Mouse (Mus musculus) left cerebral cortex, postnatal 10 days (tissue): ENCODE data around the gene Slc1a2. TPM values are rescaled to one million over a fixed set of nuclear protein-coding genes. Genes with fewer than 3 reads are reported as not detected.

Experiments used
- DNase-seq, 2 experiments: peaks; one replicate each; pipeline ENCODE4 v3.0.0; 2021 to 2022; ENCODE audit warnings: low spot score in 2 of 2, mixed read lengths in 1 of 2; ENCODE audit errors: extremely low spot score in 1 of 2
- intact Hi-C: fragments of 180-260 bp; cut with DNase I; formaldehyde crosslinking; loops from one replicate; pipeline ENCODE4 v1.15.1; 2025
- total RNA-seq, 2 experiments: library from RNA; stranded (reverse); gene quantifications; 2 replicates each; pipeline ENCODE4 v1.2.3; 2021

The Slc1a2 gene
- total RNA-seq, 2 experiments from 2014 or later: 1,314 to 1,339 TPM

DNA sequence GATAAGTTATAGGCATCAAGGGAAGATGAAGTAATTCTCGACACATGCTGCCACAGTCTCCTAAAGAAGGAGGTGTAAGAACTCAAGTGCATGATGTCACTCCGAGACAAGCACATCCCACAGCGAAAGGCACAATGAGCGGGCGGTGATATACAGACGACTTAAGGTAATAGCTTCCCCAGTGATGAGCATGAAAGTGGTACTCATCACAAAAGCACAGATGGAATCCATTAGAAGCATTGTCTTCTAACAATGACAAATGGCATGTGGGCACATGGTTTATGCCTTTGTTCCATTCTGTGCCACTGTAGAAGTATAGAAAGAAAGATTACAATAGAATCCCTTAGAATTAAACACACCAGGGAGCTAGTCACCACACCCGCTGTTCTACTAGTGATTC, 179.7 kb downstream of the Slc1a2 start:
- DNase-seq: no peak
- intact Hi-C loops: no loop called here

Other genes starting within 250 kb of the Slc1a2 start
- 10 to 100 TPM; 74.9 to 84.1 TPM for gene Fjx1, start 206.2 kb upstream of the Slc1a2 start, total RNA-seq
- 10 to 100 TPM; 27.7 to 28.8 TPM for gene Pamr1, start 108.6 kb upstream of the Slc1a2 start, total RNA-seq
- gene Cd44, start 243.0 kb downstream of the Slc1a2 start, total RNA-seq: 10 to 100 TPM; 10.8 to 13.1 TPM